Mouse (Mus musculus) testis, adult 10 weeks (tissue): ENCODE measurements around the gene Pkp2. TPM values are rescaled to one million over a fixed set of nuclear protein-coding genes. Genes with fewer than 3 reads are reported as not detected.

Experiments used
- polyA plus RNA-seq: library from polyadenylated mRNA; stranded (reverse); fragments of 350-450 nt; fragmentation: Illumina TruSeq; extraction: RNeasy Lipid Tissue Mini Kit (QIAGEN cat#74804); gene quantifications from one replicate; pipeline ENCODE4 v1.2.3, GENCODE M21; 2014; ENCODE audit warnings: low read depth, low replicate concordance

Gene Pkp2
- 2.8 TPM for polyA plus RNA-seq

GRCm38 (mm10) chr16:16213079-16213760, at the start of gene Pkp2:
Pkp2 (plus strand) TSS chr16:16213318.

GRCm38 (mm10) chr16:16302369-16303137, 89.4 kb downstream of the Pkp2 start, which contains the start of gene Yars2:
Yars2 (plus strand) TSS chr16:16302965.

Other genes starting within 250 kb of the Pkp2 start
- gene Yars2, start 89.6 kb downstream of the Pkp2 start, polyA plus RNA-seq: 20.6 TPM
- gene Dnm1l, start 145.6 kb downstream of the Pkp2 start, polyA plus RNA-seq: 183 TPM